Mouse (Mus musculus) intestine, postnatal 0 days (tissue): ENCODE data around the gene Gm10024. TPM values are rescaled to one million over a fixed set of nuclear protein-coding genes. Genes with fewer than 3 reads are reported as not detected.
A peak's percentile ranks its signal among the peaks of the same experiment; 100 is the strongest.
"Not testable (repeated sequence)": the region's sequence is repeated elsewhere in the genome, so short reads cannot be mapped to it uniquely, and the experiment has no call there.

Experiments used
- ATAC-seq: fragments of 200-750 bp; cut with Nextera tagmentation; 2 replicates; pipeline ENCODE4 v1.8.0; 2017; ENCODE audit warnings: mild to moderate bottlenecking, moderate TSS enrichment, moderate library complexity
- H3K27ac ChIP-seq: fragments of 300-500 bp; sonication (generic); 2 replicates; pipeline ENCODE4 v1.5.1; 2014; ENCODE audit warnings: mild to moderate bottlenecking, low read depth, low read length, moderate library complexity
- H3K27me3 ChIP-seq: fragments of 300-500 bp; sonication (generic); replicated peaks from 2 replicates; pipeline ENCODE4 v1.6.1; 2014; ENCODE audit warnings: low read length, mixed read lengths; ENCODE audit not compliant: control insufficient read depth, insufficient read depth
- H3K36me3 ChIP-seq: fragments of 300-500 bp; sonication (generic); 2 replicates; pipeline ENCODE4 v1.6.1; 2014; ENCODE audit warnings: mild to moderate bottlenecking, moderate library complexity; ENCODE audit not compliant: control insufficient read depth, insufficient read depth
- H3K4me1 ChIP-seq: fragments of 300-500 bp; sonication (generic); replicated peaks from 2 replicates; pipeline ENCODE4 v1.6.1; 2014; ENCODE audit warnings: antibody characterized with exemption, low read length, mixed read lengths; ENCODE audit not compliant: control insufficient read depth, insufficient read depth
- H3K4me2 ChIP-seq: fragments of 300-500 bp; sonication (generic); replicated peaks from 2 replicates; pipeline ENCODE4 v1.6.1; 2014; ENCODE audit warnings: low read depth, mild to moderate bottlenecking, moderate library complexity
- H3K4me3 ChIP-seq: fragments of 300-500 bp; sonication (generic); 2 replicates; pipeline ENCODE4 v1.5.1; 2014; ENCODE audit warnings: low read depth, low read length
- H3K9ac ChIP-seq: fragments of 300-500 bp; sonication (generic); 2 replicates; pipeline ENCODE4 v1.6.1; 2014; ENCODE audit warnings: mild to moderate bottlenecking, low read depth, low read length
- H3K9me3 ChIP-seq: fragments of 300-500 bp; sonication (generic); 2 replicates; pipeline ENCODE4 v1.6.1; 2016; ENCODE audit warnings: mixed run types; ENCODE audit not compliant: control insufficient read depth
- CTCF ChIP-seq: sonication (generic); IDR thresholded peaks from 2 replicates; pipeline ENCODE4 v1.5.1; 2016; ENCODE audit warnings: low read depth, mild to moderate bottlenecking, control low read depth, antibody characterized with exemption, moderate library complexity
- WGBS: fragments of 180-500 bp; shearing (Covaris S2); extraction: QIAGEN DNeasy Blood & Tissue Kit; methylation state at CpG from one replicate; pipeline ENCODE4 v1.1.7; 2014; 5-methylcytosine and 5-hydroxymethylcytosine counted together
- polyA plus RNA-seq: library from polyadenylated mRNA; unstranded; fragments of >200 nt; fragmentation: Nextera tagmentation; extraction: Ambion mirVana; gene quantifications from 2 replicates; pipeline ENCODE4 v1.2.1, GENCODE M21; 2015

Gene Gm10024
- polyA plus RNA-seq, 1 experiment from 2014 or later: not detected

DNA sequence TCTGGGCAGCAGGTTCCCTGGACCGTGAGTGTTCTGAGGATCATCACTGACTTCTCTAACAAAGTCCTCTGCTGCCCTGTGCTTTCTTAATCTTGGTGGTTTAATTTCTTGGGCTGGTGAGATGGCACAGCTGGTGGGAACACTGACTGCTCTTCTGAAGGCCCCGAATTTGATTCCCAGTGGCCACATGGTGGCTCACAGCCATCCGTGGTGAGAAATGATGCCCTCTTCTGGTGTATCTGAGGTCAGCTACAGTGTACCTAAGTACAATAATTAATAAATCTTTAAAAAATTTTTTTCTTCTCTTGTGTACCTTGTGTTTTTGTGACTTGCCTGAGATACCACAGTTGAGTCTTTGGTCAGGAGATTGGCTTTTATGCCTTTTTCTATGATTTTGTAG, 41.1 kb downstream of the Gm10024 start:
- not testable (repeated sequence) for ATAC-seq, H3K27me3 ChIP-seq, H3K27ac ChIP-seq, H3K9me3 ChIP-seq, H3K4me2 ChIP-seq, H3K9ac ChIP-seq, H3K4me3 ChIP-seq, H3K36me3 ChIP-seq, H3K4me1 ChIP-seq
- TF ChIP-seq CTCF: peak; percentile 33
- 61% methylated on average over 3 of the region's 3 CpGs for WGBS

DNA sequence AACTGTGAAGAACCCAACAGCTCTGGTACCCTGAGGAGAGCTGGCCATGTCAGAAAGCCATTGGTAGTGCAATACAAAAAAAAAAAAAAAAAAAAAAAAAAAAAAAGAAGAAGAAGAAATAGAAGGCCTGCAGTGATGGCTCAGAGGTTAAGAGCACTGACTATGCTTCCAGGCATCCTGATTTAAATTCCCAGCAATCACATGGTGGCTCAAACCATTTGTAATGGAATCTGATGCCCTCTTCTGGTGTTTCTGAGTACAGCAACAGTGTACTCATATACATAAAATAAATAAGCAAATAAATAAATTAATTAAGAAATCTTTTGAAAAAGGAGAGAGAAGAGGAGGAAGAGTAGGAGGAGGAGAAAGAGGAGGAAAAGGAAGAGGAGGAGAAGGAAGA, 42.2 kb downstream of the Gm10024 start:
- Histone ChIP-seq H3K4me3 (no peak overlapping the region), H3K27me3 (no peaks in the 10 kb centered on the region), H3K36me3 (no peaks in the 10 kb centered on the region), H3K9me3 (no peaks in the 10 kb centered on the region), H3K4me1 (no peaks in the 10 kb centered on the region), H3K9ac (no peak overlapping the region), H3K4me2 (no peak overlapping the region), H3K27ac (no peak overlapping the region)
- no peak for ATAC-seq
- peak; percentile 31 for TF ChIP-seq CTCF

DNA sequence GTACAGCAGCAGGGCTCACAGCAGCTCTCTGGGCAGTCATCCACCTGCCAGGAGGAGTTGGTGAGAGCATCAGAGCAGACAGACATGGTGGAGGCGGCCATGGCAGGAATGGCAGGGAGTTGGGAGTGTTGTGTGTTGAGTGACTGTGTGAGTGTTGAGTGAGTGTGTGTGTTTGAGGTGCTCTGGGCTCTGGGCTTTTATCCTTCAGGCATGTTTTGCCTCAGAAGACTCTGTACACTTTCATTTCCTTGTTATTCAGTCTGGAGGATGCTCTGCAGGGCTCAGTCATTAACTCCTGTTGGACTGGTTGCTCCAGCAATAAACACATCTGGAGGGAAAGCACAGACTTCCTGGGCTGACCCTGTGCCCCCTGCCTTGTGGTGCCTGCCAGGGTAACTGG, 48.3 kb downstream of the Gm10024 start, which contains the start of gene Gm3233:
Gene Gm3233, minus strand, starts transcription at position 101 of the 400 bp plus-strand sequence.
- not testable (repeated sequence) for ATAC-seq, H3K9me3 ChIP-seq, H3K4me1 ChIP-seq, H3K27me3 ChIP-seq, H3K27ac ChIP-seq, H3K36me3 ChIP-seq, H3K9ac ChIP-seq, H3K4me2 ChIP-seq, H3K4me3 ChIP-seq
- WGBS: no CpG with 5 or more reads among the region's 1 CpGs

Other genes with a start within 250 kb of the Gm10024 start
- gene Fam207a, start 195.7 kb upstream of the Gm10024 start, polyA plus RNA-seq: 37.9 and 38.2 TPM in 2 replicates
- gene Itgb2, start 181.2 kb upstream of the Gm10024 start, polyA plus RNA-seq: 1.7 and 2.1 TPM in 2 replicates
- gene Pttg1ip, start 129.7 kb upstream of the Gm10024 start, polyA plus RNA-seq: 200 and 201 TPM in 2 replicates
- 256 and 269 TPM in 2 replicates for gene Sumo3, start 105.4 kb upstream of the Gm10024 start, polyA plus RNA-seq
- 18.9 TPM in 2 replicates for gene Gm49325, start 105.3 kb upstream of the Gm10024 start, polyA plus RNA-seq
- 36.4 and 37.8 TPM in 2 replicates for gene Ube2g2, start 89.2 kb upstream of the Gm10024 start, polyA plus RNA-seq
- gene Tspear, start 24.9 kb upstream of the Gm10024 start, polyA plus RNA-seq: 0.10 and 0.20 TPM in 2 replicates
- not detected in 2 replicates for gene Gm19402, start 20.7 kb upstream of the Gm10024 start, polyA plus RNA-seq
- gene Gm9508, start 14.2 kb upstream of the Gm10024 start, polyA plus RNA-seq: not detected in 2 replicates
- gene Gm10272, start 4.8 kb upstream of the Gm10024 start, polyA plus RNA-seq: not detected in 2 replicates
- gene Gm10142, start 4.3 kb downstream of the Gm10024 start, polyA plus RNA-seq: not detected in 2 replicates
- gene Krtap12-1, start 9.1 kb downstream of the Gm10024 start, polyA plus RNA-seq: not detected in 2 replicates
- not detected in 2 replicates for gene Gm10100, start 15.0 kb downstream of the Gm10024 start, polyA plus RNA-seq
- not detected in 2 replicates for gene Gm18596, start 31.2 kb downstream of the Gm10024 start, polyA plus RNA-seq
- gene Gm9736, start 39.9 kb downstream of the Gm10024 start, polyA plus RNA-seq: not detected in 2 replicates
- not detected in 2 replicates for gene Gm3233, start 48.2 kb downstream of the Gm10024 start, polyA plus RNA-seq
- not detected in 2 replicates for gene Gm3238, start 59.9 kb downstream of the Gm10024 start, polyA plus RNA-seq
- gene Gm7138, start 65.5 kb downstream of the Gm10024 start, polyA plus RNA-seq: not detected in 2 replicates
- not detected in 2 replicates for gene Gm3250, start 71.1 kb downstream of the Gm10024 start, polyA plus RNA-seq
- not detected in 2 replicates for gene Gm7137, start 76.7 kb downstream of the Gm10024 start, polyA plus RNA-seq
- not detected in 2 replicates for gene Gm9639, start 83.6 kb downstream of the Gm10024 start, polyA plus RNA-seq
- not detected in 2 replicates for gene Gm19668, start 87.7 kb downstream of the Gm10024 start, polyA plus RNA-seq
- gene Gm9507, start 100.4 kb downstream of the Gm10024 start, polyA plus RNA-seq: not detected in 2 replicates
- not detected in 2 replicates for gene Gm2696, start 103.2 kb downstream of the Gm10024 start, polyA plus RNA-seq
- not detected in 2 replicates for gene Krtap10-4, start 115.6 kb downstream of the Gm10024 start, polyA plus RNA-seq
- gene Krtap10-10, start 124.5 kb downstream of the Gm10024 start, polyA plus RNA-seq: not detected in 2 replicates
- gene Gm36176, start 135.3 kb downstream of the Gm10024 start, polyA plus RNA-seq: not detected in 2 replicates
- not detected in 2 replicates for gene Gm10318, start 141.4 kb downstream of the Gm10024 start, polyA plus RNA-seq
- not detected in 2 replicates for gene Gm3285, start 150.5 kb downstream of the Gm10024 start, polyA plus RNA-seq
- gene Lrrc3, start 191.1 kb downstream of the Gm10024 start, polyA plus RNA-seq: 2.1 TPM in 2 replicates